Mouse (Mus musculus) brain, embryonic 14.5 days (tissue): ENCODE measurements around the gene Mtcl1.

Experiments
- CTCF ChIP-seq: fragments of 200-500 bp; IDR thresholded peaks from 2 replicates; pipeline ENCODE4 v1.5.1; 2012; ENCODE audit warnings: inconsistent platforms, mild to moderate bottlenecking, moderate library complexity, borderline replicate concordance; ENCODE audit not compliant: insufficient read depth, insufficient read length; ENCODE audit errors: extremely low read depth
- POLR2A ChIP-seq: fragments of 200-500 bp; IDR thresholded peaks from 2 replicates; pipeline ENCODE4 v1.6.1; 2012; ENCODE audit warnings: mild to moderate bottlenecking, inconsistent platforms, borderline replicate concordance; ENCODE audit not compliant: poor library complexity, insufficient read depth, insufficient read length, severe bottlenecking; ENCODE audit errors: extremely low read depth

DNA sequence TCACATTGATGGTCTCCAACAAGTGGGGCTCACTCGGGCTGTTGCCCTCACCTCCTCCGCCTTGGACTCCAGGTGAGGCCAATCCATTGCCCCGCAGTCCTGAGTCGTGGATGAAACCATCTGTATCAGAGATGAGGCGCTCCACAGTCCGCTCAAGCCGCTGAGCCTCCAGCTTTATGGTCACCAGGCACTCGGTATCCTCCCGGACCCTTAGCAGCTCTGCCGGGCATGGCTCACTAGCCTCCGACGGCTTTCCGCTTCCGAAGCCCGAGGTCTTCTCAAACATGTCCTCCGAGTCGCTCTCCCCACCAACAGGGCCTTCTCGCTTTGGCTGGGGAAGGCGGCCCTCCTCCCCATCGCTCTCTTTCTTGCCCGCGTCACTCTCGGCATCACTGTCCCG is 70.2 kb downstream of the Mtcl1 start:
- TF ChIP-seq CTCF: no peak
- no peak for TF ChIP-seq POLR2A
